Mouse (Mus musculus): ENCODE measurements around the gene Tpgs1. TPM values are rescaled to one million over a fixed set of nuclear protein-coding genes. Genes with fewer than 3 reads are reported as not detected.

The Tpgs1 gene
- 33.7 and 58.9 TPM in 2 replicates for total RNA-seq (2012; rRNA removed)
- total RNA-seq (2014; rRNA removed), result 34.4 and 42.8 TPM in 2 replicates
- 42.0 and 44.5 TPM in 2 replicates for polyA plus RNA-seq (2012; ENCODE audit: insufficient read length, low read depth)

- peaks cover 11% of the 10 kb centered on the region; the same call in 1 of the 2 replicates for H3K79me2 ChIP-seq (replicated peaks; ENCODE audit: control insufficient read depth, extremely low read depth, insufficient read depth, poor library complexity, severe bottlenecking)
- no peaks in the 10 kb centered on the region for H3K27me3 ChIP-seq (replicated peaks)
- peak within 1 kb of the TSS; percentile 82 for H3K4me2 ChIP-seq (ENCODE audit: insufficient read depth, low read depth, poor library complexity, severe bottlenecking)
- peaks cover 28 to 55% of the 10 kb centered on the region in 2 experiments for H3K4me1 ChIP-seq (ENCODE audit: control insufficient read depth in 1 of 2, insufficient read depth in 2 of 2)
- dilution Hi-C loops (cut with MboI; ENCODE audit: extremely low pct_ligation_motif_present, extremely low pct_unique_long_range_greater_than_20kb, low sequenced_read_pairs) (no loop called here), in situ Hi-C loops (cut with MboI; ENCODE audit: low pct_ligation_motif_present, low pct_unique_long_range_greater_than_20kb, low sequenced_read_pairs) (no loop called here)
- H3K27ac ChIP-seq (ENCODE audit: insufficient read depth, low read depth), result peak within 1 kb of the TSS; percentile 78
- H3K4me3 ChIP-seq (replicated peaks in 1 of 3; ENCODE audit: low read depth in 2 of 3, low read length in 2 of 3, poor library complexity in 1 of 3), result peak within 1 kb of the TSS; percentile 95 to 97 (median 97)
- TF ChIP-seq NELFE (IDR thresholded peaks at IDR 0.05; ENCODE audit: low read depth, low read length), result no peak
- TF ChIP-seq IRF4 (IDR thresholded peaks at IDR 0.05; ENCODE audit: low read depth, low read length), result no peak; the same call in 1 of the 2 replicates
- TF ChIP-seq ZC3H11A (IDR thresholded peaks at IDR 0.05; ENCODE audit: low read depth, low read length), result no peak
- no peak for TF ChIP-seq UBTF (IDR thresholded peaks at IDR 0.05; ENCODE audit: low read depth, low read length)
- no peak for TF ChIP-seq POLR2AphosphoS2 (IDR thresholded peaks at IDR 0.05; ENCODE audit: low read depth, low read length)
- no peak for TF ChIP-seq USF1 (IDR thresholded peaks at IDR 0.05; ENCODE audit: low read depth, low read length)
- no peak for TF ChIP-seq JUN (IDR thresholded peaks at IDR 0.05; ENCODE audit: insufficient read depth, low read depth, low read length)
- peak; percentile 5; the same call in 1 of the 2 replicates for TF ChIP-seq GABPA (IDR thresholded peaks at IDR 0.05; ENCODE audit: insufficient replicate concordance, low read depth, low read length)
- TF ChIP-seq RCOR1 (conservative IDR thresholded peaks at IDR 0.05; ENCODE audit: low read depth, low read length), result peak; percentile 100
- TF ChIP-seq USF2 (conservative IDR thresholded peaks at IDR 0.05; ENCODE audit: low read depth, low read length), result no peak
- TF ChIP-seq E2F4 (IDR thresholded peaks at IDR 0.05; ENCODE audit: insufficient replicate concordance, low read depth, low read length), result no peak
- 0 out of 2 replicates have a peak, but pooled peaks have one; percentile 30 for TF ChIP-seq SIN3A (IDR thresholded peaks at IDR 0.05; ENCODE audit: low read length)
- TF ChIP-seq MEF2A (IDR thresholded peaks at IDR 0.05; ENCODE audit: borderline replicate concordance, low read depth, low read length), result peak; percentile 73; the same call in 1 of the 2 replicates
- TF ChIP-seq MAZ (IDR thresholded peaks at IDR 0.05; ENCODE audit: low read depth, low read length), result no peak
- TF ChIP-seq TCF12 (IDR thresholded peaks at IDR 0.05; ENCODE audit: low read depth, low read length), result peak; percentile 88
- TF ChIP-seq ELF1 (IDR thresholded peaks at IDR 0.05; ENCODE audit: low read depth, low read length), result peak; percentile 79
- no peak; the same call in 1 of the 2 replicates for TF ChIP-seq ZMIZ1 (IDR thresholded peaks at IDR 0.05; ENCODE audit: low read depth, low read length)
- no peak for TF ChIP-seq ZNF384 (IDR thresholded peaks at IDR 0.05; ENCODE audit: low read depth, low read length)
- 0 out of 2 replicates have a peak, but pooled peaks have one; percentile 19 for TF ChIP-seq JUND (conservative IDR thresholded peaks at IDR 0.05; ENCODE audit: low read depth, low read length)
- TF ChIP-seq ZKSCAN1 (IDR thresholded peaks at IDR 0.05; ENCODE audit: borderline replicate concordance, low read depth, low read length), result no peak
- peak; percentile 85 for TF ChIP-seq HCFC1 (IDR thresholded peaks at IDR 0.05; ENCODE audit: low read depth, low read length)
- no peak for TF ChIP-seq ETS1 (conservative IDR thresholded peaks at IDR 0.05; ENCODE audit: low read depth, low read length)
- TF ChIP-seq RAD21 (IDR thresholded peaks at IDR 0.05; ENCODE audit: low read depth, low read length), result peak; percentile 70
- no peak for TF ChIP-seq CHD2 (IDR thresholded peaks at IDR 0.05; ENCODE audit: low read length)
- no peak for TF ChIP-seq MAX (IDR thresholded peaks at IDR 0.05; ENCODE audit: low read length)
- no peak for TF ChIP-seq CHD1 (IDR thresholded peaks at IDR 0.05; ENCODE audit: low read depth, low read length)
- no peak for TF ChIP-seq TBP (conservative IDR thresholded peaks at IDR 0.05; ENCODE audit: low read depth, low read length)
- peak; percentile 88 for TF ChIP-seq NRF1 (IDR thresholded peaks at IDR 0.05; ENCODE audit: low read depth, low read length)
- no peak for TF ChIP-seq EP300 (IDR thresholded peaks at IDR 0.05; ENCODE audit: low read length)
- peak; percentile 77 for TF ChIP-seq POLR2A (IDR thresholded peaks at IDR 0.05; ENCODE audit: low read depth, low read length)
- no peak for TF ChIP-seq PAX5 (IDR thresholded peaks at IDR 0.05; ENCODE audit: low read length)
- no peak for TF ChIP-seq BHLHE40 (IDR thresholded peaks at IDR 0.05; ENCODE audit: low read depth, low read length)
- TF ChIP-seq SMC3 (IDR thresholded peaks at IDR 0.05; ENCODE audit: low read depth, low read length), result peak; percentile 69
- peak; percentile 23; the same call in 1 of the 2 replicates for TF ChIP-seq MYC (IDR thresholded peaks at IDR 0.05; ENCODE audit: low read depth, low read length)
- TF ChIP-seq MAFK (IDR thresholded peaks at IDR 0.05; ENCODE audit: insufficient replicate concordance, low read length), result no peak
- TF ChIP-seq KAT2A (IDR thresholded peaks at IDR 0.05; ENCODE audit: insufficient replicate concordance, low read length), result peak; percentile 86; the same call in 1 of the 2 replicates
- TF ChIP-seq MXI1 (IDR thresholded peaks at IDR 0.05; ENCODE audit: low read depth, low read length), result no peak
- TF ChIP-seq CTCF (conservative IDR thresholded peaks at IDR 0.05 in 1 of 2, IDR thresholded peaks at IDR 0.05 in 1 of 2; ENCODE audit: low read depth in 2 of 2, low read length in 2 of 2), result peak; percentile 81 to 93
- peaks cover 5 to 36% of the 10 kb centered on the region in 2 experiments for H3K36me3 ChIP-seq (replicated peaks in 1 of 2; ENCODE audit: control insufficient read depth in 1 of 2, insufficient read depth in 1 of 2, low read length in 1 of 2)
- peak within 1 kb of the TSS; percentile 98 for H3K9ac ChIP-seq (ENCODE audit: insufficient read depth, low read depth)
- H3K9me3 ChIP-seq (replicated peaks; ENCODE audit: low read length), result no peaks in the 10 kb centered on the region
- DNase-seq (ENCODE audit: extremely low read depth), result peak; percentile 88
Measured at GRCm38 (mm10) chr10:79668771-79669575, at the start of gene Tpgs1. TSS of gene Tpgs1 (plus strand) at chr10:79669369.
